Mouse (Mus musculus) spleen, adult 18-20 months (tissue): ENCODE data around the gene Tenm3.

Experiments used
- DNase-seq, 2 experiments: peaks; one replicate each; pipeline ENCODE4 v3.0.0; 2022; ENCODE audit warnings: mixed read lengths in 2 of 2

The Tenm3 gene

DNA sequence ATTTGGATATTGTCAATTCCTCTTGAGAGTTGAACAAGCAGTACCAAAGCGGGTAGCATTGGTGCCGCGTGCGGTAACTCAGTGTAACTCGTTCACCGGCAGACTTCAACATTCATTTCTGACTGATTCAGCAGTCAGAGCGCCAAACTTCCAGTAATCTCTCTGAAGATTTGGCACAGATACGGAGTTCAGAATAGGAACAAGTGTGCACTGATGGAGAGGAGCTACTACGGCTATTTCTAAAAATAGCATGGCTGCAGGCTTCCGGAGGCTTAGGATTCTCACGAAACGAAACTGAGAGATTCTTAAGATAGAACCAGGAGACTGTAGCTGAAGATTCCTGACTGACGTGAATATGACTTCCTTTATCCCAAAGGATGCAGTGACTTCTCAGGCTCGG lies 332.6 kb downstream of the Tenm3 start:
- DNase-seq = no peak

DNA sequence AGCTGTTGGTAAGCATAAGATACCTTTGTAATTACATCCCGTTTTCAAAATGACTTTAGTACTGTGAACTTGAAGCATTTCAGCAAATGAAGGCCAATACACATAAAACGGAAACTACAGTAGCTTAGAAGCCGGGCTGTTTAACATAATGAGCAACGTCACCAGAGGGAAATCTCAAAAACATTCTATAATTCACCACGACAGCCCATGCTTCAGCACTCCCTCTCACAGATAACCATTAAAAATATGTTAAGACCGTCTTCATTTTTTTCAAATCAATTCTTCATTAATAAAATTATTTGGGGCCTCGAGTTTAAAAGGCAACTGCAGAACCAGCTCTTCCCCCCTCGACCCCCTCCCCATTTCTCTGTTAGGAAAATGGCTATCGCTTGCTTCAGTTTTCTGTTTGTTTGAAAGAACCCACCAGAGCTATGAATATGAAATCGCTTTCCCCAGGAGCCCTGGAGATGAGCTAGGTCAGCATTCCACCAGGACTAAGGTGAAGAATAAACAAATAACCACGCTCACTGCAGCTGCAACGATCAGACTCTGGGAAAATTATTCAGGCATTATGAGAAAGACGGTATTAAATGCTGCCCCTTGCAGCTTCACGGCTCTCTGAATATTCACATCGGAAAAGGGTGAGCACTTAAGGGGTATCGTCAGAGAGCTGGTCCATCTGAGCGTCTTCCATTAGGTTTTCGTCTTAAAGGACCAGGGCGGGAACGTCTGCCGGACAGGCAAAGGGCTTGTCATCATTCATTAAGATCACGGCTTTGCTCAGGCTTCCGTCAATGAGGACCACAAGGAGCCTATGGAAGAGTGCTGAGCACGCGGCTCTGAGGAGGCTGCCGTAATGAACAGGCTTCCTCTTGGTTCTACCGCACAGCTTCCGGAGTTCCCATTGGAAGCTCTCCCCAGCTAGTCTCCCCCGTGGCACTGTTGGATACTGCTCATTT lies 334.8 kb downstream of the Tenm3 start:
- DNase-seq = no peak

DNA sequence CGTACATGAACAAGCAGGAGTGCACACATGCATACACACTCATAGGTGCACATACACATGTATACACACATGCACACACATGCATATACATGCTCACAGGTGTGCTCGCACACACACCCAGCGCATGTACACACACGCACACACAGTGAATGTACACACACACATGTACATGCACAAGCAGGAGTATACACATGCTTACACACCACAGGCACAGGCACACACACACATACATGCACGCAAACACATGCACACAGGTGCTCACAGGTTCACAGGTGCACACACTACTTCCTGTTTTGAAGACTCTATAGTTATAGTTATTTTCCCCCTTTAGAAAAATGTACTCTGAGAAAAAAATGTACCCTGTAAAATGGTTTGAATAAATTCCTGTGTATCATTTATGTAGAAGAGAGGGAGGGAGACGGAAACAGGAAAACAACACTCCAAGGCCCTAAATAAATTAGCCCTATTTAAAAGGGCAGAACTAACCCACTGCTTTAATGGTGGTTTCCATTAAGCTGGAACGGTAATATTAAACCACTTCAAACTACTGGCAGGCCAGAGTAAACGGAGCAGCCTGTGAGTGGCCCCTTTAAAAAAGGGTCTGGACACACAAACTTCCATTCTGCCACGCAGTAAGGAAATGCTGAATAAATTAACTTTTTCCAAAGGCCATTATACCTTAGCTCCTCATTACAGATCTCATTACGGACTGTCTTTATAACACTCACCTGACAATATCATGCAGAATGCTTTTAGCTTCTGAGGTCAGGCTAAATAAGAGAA lies 335.8 kb downstream of the Tenm3 start:
- no peak for DNase-seq

DNA sequence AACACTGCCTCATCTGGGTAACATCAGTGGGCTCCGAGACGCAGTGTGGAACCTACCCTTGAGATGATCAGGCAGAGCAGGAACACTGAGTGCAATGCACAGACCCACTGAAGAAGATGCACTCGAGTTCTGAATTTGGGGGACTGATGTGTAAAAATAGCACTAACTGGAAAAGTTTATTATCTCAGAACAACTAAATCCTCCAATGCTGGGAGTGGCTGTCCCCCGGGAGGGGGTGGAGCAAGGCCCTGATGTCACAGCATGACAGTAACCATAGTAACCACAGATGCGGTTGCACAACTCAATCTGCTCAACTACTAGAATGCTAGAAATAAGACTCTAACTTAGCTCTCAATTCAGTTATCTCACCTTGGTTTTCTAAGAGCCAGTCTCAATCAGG lies 351.3 kb downstream of the Tenm3 start:
- no peak for DNase-seq

DNA sequence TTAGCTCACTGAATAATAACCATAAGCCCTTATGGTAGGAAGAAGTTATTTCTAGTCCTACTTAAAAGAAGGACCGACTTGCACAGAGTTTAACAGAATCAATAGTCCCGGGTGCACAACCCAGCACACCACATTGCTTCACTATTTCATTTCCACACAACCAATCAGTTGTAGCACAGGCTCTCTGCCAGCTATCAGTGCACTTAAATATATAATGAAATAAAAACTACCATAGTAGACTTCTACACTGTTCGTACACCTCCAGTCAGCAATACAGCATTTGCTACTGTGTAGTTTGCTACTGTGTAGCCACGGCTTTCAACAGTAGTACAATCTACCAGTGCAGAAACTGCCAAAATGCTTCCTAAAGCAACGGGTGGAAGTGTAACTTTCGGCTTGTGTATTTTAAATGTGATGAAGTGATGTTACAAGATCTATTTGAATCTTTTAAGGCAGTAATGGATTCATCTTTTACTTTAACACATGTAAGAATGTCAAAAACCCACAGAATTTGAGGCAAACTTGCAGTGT lies 353.1 kb downstream of the Tenm3 start:
- no peak for DNase-seq

DNA sequence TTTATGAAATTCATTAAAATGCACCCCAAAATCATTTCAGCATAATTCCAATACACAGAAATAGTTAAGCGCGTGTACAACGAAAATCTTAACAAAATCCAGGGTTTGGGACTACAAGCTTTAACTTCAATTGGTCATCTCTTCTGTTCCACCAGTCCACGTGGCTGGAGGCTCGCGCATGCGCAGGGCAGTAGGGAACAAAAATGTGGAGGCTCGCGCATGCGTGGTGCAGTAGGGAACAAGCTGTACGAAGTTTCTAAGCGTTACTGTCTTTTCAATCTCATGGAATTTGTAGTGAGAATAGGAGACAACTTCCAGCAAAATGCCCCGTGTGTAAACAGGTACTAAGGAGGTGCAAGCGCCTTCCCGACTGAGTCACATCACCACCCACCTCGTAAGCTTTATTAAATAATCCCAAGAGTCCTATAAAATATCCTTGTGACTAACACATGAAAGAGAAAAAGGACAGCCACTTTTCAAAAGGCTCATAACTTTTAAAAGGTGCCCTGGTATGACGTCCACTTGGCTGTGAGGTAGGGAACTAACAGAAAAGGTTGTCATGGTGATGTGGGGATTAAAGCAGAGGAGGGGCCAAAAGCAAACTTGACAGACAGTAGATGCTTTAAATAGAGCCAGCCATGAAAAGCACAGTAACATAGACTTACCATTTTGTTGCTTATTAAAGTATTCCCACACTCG lies 353.7 kb downstream of the Tenm3 start:
- DNase-seq = no peak

DNA sequence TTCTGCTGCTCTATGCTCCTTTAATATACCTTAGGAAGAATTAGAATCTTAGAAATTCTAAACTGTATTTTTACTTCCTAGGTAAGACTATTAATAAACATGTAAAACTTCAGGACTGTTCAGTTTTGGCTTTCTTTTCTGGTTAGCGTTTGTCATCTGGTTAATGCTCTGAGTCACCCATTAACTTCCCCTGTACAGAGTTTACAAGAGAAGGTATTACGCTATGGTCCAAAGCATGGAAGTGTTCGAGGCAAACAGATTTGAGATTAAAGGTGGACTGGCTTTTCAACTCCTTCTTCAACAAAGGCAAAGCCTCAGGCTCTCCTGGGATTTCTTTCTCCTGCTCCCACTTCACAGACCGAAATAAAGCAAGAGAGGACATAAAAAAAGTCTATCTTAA lies 354.3 kb downstream of the Tenm3 start:
- no peak for DNase-seq

DNA sequence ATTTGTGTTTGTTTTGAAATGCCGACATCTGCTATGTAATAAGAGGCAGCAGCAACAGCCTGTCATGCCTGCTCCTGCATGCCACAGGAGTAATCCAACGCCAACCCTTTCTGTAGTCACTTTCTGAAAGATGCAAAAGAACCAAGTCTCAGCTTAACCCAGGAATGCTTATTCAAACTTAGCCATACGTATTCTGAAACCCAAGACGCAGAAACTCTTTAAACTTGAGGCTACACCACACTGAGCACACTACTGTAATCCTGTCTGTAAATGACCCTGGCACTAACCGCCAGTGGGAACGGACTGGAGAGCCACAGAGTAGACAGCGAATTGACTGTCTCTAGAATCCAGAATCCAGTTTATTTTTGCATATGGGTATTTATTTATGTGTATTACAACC lies 354.9 kb downstream of the Tenm3 start:
- no peak for DNase-seq

DNA sequence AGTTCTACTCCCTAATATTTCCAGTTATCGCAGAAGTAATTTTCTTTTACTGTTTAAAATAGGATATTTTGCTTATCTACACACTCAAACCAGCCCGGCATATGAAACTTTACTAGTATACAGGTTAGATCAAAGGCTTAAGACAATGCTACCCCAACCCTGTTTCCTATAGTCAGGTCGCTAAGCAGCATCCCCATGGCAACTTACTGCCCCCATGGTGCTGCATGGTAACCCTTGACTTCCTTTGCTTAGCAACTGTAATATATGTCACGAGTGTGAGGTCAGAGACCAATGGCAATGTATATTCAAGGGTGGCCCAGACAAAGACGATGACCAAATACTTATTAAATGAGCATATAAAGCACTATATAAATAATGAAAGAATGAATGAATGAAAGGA lies 359.6 kb downstream of the Tenm3 start:
- DNase-seq = no peak

DNA sequence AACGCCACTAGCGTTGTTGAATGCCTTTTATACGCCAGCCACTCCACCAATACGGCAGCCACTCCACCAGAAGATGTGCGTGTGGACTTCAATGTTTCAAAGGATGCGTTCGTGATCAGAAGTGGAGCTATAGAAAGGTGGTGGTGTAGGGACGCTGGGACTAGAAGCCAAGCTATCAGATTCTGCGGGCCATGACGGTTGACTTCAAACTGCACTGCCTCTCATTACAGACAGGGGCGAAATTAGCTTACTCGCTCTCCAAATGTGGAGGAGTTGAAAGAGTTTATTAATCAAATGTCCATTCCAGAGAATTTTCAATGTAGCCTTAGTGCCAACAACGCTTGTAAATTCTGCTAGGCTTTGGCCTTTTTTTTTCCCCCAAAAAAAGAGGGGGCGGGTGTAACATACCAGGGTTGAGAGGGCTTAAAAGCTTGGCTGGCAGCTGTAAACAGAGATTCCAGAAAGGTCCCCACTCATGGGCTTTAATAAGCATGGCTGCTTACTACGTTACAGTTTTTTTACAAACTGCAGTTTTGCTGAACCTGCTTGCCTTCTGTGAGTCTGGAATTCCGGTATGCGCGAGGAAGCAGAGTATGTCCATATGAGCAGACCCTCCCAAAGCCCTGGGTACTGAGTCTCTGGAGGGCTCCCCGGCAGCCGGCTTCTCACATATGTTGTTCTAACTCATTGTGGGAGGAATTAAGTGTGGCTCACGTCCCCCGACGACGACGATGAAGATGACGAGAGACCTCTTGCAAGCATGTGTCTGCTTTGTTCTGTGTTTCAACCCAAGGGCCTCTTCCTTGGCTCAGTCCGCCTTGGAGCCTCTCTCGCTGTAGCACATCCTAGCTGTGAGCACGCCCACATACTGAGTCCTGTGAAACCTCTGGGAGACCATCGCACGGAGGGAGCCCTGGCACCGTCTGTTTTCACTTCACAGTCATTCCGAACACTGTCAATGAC lies 361.8 kb downstream of the Tenm3 start:
- no peak for DNase-seq

DNA sequence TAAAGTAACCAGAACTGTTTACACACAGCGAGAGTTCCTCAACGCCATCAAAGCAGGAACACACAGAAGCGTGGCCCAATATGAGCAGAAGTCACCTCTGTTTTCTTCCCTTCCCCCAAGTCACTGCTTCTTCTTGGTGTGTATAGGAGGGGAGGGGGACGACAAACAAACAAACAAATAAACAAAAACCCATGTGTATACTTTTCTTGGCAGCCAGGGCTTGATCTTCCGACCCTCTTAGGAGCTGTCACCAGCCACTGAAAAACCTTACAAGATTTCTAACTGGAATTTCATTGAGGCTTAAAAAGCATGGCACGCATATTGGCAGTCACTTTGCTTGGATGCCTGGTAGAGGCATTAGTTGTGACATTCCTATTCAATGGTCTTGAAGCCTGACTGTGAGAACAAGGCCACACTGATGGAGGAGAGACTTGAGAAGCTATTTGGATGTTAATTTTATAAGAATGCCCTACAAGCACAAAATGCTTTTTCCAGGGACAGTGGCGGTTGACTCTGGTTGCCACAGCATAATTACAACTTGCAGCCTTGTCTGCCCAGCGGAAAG lies 366.3 kb downstream of the Tenm3 start:
- DNase-seq = no peak

DNA sequence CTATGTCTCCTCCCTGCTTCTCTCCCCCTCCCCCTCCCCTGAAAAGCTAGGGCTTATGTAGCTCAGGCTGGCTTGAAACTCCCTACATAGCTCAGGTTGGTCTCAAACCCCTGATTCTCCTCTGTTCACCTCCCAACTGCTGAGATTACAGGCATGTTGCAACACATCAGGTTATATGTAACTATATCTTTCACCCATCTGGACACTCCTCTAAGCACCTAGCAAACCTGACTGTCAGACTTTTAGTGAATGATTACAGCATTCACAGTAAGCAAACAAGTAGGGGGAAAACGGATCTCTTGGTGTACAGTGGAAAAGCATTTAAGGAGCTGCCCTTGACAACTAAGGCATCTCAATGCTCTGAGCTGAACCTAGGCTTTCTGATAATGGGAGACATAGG lies 366.9 kb downstream of the Tenm3 start:
- DNase-seq = no peak

DNA sequence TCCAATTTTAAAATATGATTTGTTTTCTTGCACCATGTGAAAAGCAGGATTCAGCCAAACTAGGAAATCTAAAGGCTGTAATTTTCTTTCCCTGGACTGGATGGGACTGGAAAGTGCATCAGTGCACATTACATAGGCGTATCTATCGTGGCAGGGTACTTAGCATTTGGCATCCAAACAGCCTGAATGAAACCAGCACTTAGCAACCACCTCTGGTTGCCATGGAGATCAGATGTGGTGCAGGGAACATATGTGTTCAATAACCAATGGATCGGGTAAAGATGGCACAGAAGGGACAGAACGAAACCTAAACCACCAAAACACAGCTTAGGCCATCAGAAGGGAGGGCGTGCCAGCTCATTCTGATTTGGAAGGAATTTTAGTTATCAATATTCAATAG lies 376.1 kb downstream of the Tenm3 start:
- DNase-seq = no peak

DNA sequence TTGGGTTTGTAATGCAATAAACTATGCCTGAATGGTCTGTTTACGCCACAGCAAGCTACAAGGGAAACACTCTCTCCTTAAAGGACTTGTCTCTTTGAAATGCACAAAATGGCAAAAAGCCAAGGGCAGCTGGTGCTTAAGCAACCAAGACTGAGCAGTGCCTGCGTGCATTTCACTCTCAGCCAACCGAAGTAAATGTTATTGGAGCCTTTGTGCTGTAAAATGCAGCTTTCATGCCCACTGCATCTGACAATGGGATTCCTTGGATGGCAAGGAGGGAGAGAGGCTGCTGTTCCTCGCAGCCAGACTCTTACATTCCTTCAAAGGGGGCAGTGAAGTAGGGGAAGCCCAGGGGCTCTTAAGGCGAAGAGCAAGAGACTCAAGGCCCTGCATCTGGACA lies 385.4 kb downstream of the Tenm3 start:
- no peak for DNase-seq

DNA sequence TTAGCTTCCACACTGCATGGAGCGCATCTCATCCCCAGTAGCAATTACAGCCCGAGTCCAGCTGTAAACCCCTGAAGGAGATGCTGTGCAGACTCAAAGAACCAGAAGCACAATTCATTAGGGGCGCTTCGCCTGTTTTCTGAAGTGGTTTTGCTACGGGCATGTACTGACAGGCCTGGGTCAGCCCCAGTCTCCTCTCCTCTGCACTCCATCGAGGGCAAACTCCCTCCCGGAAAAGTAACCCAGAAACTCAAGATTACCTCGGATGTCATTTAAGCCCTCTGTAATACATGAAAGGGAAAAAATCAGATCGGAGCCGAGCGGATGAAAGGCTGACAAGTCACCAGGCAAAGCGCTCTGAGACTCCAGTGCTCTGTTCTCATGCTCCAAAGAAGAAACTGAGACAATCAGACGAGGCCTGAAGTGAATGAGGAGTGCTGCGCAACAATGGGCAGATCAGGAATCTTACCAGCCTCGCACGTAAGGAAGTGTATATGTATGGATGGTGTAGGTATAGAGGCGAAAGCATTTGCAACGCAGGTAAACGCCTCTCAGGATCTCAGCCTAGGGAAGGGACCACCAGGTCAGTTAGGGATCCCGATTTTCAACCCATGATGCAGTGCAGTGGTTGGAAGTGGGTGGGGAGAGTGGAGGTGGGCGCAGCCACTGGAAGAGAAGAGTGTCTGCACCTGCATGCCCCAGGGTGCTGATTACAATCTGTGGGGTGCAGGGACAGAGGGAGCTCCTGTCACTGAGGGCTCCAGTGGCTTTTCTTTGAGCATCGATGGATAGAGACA lies 387.2 kb downstream of the Tenm3 start:
- DNase-seq = no peak

DNA sequence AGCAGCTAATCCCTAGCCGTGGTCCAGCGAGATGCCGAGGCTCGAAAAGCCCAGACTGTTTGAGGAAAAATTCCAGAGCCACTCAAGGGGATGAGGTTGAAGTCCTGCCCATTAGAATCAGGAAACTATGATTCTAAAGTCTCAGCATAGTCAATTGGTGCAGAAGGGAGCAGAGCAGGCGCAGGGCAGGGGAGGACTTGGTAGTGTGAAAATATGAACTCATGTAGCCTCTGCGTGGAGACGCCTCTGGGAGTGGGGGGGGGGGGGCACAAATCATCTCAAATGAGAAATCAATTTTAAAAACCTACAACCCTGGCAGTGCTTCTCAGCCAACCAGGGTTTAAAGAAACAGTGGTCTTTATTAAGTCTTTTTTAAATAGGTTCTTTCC lies 392.5 kb downstream of the Tenm3 start:
- DNase-seq = no peak

DNA sequence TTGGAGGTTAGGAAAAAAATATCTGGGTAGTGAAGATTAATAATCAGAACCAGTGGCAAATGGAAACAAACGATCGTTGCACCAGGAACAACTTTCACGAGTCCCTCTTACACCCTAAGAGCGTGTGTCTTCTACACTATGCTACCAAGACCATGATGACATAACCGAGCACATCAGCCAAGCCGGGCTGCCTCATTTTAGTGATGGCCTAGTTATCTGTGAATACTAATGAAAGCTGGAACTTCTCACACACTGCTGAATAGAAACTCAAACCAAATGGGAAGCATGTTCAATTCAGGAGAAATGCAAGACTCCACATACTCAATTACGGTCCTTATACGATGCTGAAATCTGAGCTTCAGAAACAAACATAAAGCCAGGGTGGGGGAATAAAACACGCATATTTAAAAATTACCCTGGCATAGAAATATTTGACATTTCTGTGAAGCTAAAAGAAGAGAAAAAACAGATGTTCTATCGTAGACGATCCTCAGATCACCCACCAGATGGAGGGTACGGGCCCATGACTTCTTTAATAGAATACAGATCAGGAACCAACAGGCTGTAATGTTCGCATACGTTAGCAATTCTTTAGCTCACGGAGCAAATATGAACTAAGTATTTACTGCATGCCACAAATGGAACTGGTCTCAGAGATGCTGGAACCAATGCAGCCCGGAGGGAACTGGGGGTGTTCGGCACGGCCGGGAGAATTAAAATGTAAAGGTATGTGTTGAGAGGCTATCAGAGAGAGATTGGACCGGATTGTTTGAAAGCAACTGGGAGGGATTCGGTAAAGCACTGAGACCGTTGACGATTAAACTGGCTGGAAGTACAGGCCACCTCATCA lies 393.1 kb downstream of the Tenm3 start:
- no peak for DNase-seq

DNA sequence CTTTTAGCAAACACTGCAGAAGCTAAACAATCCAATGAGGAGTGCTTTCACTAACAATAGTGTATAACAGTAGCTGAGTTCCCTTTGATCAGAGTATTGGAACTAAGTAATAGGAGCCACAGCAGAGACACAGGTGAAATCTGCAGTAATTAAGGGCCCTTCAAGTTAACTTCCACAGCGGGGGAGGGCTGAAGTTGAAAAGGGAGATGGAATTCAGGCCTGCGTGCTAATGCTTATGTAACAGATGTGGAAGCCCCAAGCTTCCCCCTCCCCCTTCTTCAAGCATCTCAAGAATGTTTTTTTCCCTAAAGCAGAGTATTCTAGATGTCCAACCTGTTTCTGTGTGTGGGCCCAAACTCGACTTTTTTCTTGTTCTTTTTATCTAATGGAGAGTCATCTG lies 394.1 kb downstream of the Tenm3 start:
- no peak for DNase-seq

DNA sequence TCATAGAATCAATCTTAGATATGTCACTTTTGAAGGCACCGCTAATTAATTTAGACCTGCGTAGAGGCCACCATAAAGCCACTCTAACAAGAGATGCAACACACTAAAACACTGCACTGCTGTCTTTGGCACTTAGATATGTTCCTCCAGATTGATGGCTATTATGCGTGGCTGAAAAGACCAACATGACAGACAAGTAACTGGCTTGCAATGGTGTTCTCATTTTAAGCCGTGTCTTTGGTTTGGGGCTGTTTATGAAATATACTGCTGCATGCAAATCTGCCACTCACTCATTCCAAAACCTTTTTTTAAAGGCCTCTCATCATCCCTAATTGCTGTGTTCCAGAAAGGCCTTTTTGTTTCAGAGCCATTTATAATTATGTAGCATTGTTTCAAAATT lies 398.1 kb downstream of the Tenm3 start:
- DNase-seq = no peak

DNA sequence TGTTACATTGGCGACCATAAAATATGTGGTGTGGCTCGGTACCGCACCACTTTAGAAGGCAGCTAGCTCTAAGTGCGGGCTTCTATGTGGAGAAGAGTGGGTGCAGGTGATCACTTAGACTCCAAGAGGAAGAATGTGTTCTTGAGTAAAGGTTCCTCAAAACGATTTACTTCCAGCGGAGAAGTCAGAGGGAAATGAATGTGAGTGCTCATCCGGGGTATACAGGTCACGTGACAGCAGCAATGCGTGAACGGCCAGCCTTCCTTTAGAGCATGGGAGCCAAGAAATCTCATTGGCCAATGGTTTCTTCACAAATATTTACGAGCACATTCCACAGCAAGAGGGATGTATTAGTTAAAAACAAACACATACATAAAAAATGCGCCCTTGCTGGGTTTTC lies 404.3 kb downstream of the Tenm3 start:
- DNase-seq = no peak
